Mouse (Mus musculus): Measurements from ENCODE around the gene Cracr2a. TPM values are rescaled to one million over a fixed set of nuclear protein-coding genes. Genes with fewer than 3 reads are reported as not detected.
A peak's percentile ranks its signal among the peaks of the same experiment; 100 is the strongest.

Cracr2a gene
- total and polyA plus RNA-seq, 2 experiments, result 0.07 to 0.09 TPM

DNA sequence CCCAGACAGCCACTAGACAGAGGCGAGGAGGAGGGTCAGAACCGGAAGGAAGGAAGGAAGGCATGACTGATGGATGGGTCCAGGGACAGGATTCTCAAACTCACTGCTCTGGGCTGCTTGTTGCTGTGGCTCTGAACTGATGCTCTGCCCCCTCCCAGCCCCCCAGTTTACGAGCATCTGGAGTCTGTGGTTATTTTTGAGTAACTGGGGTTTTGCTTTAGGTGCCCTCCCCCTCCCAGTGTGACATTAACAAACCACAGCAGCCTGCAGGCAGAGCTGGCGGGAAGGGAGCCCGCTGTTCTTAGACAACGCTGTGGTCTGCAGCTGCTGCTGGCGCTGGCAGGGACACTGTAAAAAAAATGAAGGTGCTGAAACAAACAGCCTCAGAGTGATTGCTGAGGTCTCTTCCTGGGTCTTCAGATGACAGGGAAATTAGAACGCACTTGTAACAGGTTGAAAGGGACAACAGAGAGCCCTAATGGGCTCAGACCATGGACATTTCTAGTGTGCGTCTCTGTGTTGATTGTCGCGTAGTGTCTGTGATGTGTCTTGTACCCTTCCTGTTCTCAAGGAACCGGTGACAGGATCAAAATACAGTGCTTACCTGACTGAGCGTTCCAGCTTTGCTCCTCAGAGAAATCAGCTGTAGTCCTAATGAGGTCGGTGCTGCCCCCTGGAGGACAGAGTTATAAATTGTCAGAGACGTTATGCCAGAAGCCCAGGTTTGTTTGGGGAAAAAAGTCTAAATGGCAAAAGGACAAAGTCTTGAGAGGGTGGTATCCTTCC is 21.4 kb downstream of the Cracr2a start:
- DNase-seq (ENCODE audit: extremely low read depth, low read depth, low spot score), result peak; percentile 38
- no peak overlapping the region for H3K27ac ChIP-seq (replicated peaks; ENCODE audit: insufficient read depth, low read depth, low read length)

DNA sequence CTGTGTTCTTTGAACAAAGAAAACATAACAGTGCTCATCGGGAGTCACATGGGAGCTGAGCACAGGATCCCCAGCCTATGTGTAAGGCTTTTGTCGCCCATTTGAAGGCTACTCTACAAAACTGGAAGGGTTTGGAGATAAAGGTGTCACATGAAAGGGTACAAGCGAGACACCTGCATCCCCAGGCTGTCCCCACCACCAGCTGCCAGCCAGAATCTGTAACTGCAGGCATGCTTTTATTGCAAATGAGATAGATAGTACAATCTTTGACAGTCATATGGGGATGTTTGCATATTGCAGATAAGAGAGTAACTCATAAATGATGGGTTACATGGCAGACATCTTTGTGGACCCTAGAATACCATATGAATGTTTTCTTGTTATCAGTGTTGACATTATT is 30.3 kb downstream of the Cracr2a start:
- Histone ChIP-seq H3K79me2 (ENCODE audit: control insufficient read depth, insufficient read depth, low read length) (no peaks in the 10 kb centered on the region), H3K36me3 (ENCODE audit: control insufficient read depth, insufficient read depth, low read length) (no peaks in the 10 kb centered on the region), H3K4me3 (ENCODE audit: insufficient read depth, low read depth, low read length) (no peak overlapping the region), H3K27ac (replicated peaks; ENCODE audit: insufficient read depth, low read depth, low read length) (no peak overlapping the region), H3K4me1 (ENCODE audit: control insufficient read depth, insufficient read depth, low read length) (no peaks in the 10 kb centered on the region), H3K27me3 (ENCODE audit: control insufficient read depth, insufficient read depth, low read length) (peaks cover 3% of the 10 kb centered on the region; the same call in 1 of the 2 replicates), H3K9ac (ENCODE audit: low read depth, low read length) (no peak overlapping the region)
- DNase-seq (ENCODE audit: extremely low read depth, low read depth, low spot score), result no peak
- WGBS, result 39% methylated on average over 3 of the region's 3 CpGs
- TF ChIP-seq CTCF (IDR thresholded peaks at IDR 0.05; ENCODE audit: low read depth, low read length) (no peak), POLR2A (IDR thresholded peaks at IDR 0.05; ENCODE audit: extremely low read depth, insufficient read depth, low read length) (no peak)

More for the DNA sequence above, 21.4 kb downstream of the Cracr2a start:
- no peaks in the 10 kb centered on the region for H3K36me3 ChIP-seq (ENCODE audit: control insufficient read depth, insufficient read depth, low read length)
- peak overlapping the region; percentile 49; the same call in 1 of the 2 replicates for H3K4me3 ChIP-seq (ENCODE audit: insufficient read depth, low read depth, low read length)
- 0 out of 2 replicates have a peak overlapping the region, but pooled peaks have one; percentile 49 for H3K9ac ChIP-seq (ENCODE audit: low read depth, low read length)
- TF ChIP-seq CTCF (IDR thresholded peaks at IDR 0.05; ENCODE audit: low read depth, low read length) (peak; percentile 44), POLR2A (IDR thresholded peaks at IDR 0.05; ENCODE audit: extremely low read depth, insufficient read depth, low read length) (no peak)
- peaks cover 7% of the 10 kb centered on the region; the same call in 1 of the 2 replicates for H3K27me3 ChIP-seq (ENCODE audit: control insufficient read depth, insufficient read depth, low read length)
- WGBS, result 13% methylated on average over 15 of the region's 15 CpGs
- no peaks in the 10 kb centered on the region for H3K79me2 ChIP-seq (ENCODE audit: control insufficient read depth, insufficient read depth, low read length)
- 0 out of 2 replicates have a peak, but pooled peaks cover 1% of the 10 kb centered on the region for H3K4me1 ChIP-seq (ENCODE audit: control insufficient read depth, insufficient read depth, low read length)

DNA sequence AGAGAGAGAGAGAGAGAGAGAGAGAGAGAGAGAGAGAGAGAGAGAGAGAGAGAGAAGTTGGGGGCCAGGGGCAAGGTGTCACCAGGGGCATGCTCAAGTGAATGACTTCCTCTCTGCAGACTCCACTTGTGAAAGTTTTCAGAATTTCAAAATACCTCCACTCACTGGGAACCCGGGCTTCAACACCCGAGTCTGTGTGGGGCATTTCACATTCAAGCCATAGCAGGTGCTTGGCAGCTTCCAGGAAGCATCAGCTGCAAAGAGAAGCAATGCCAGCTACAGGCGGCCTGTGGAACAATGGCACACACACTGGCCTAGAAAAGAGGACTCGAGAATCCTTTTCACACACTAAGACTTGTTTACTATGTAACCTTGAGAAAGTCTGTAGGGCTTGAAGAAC is 32.3 kb downstream of the Cracr2a start:
- WGBS, result 61% methylated on average over 4 of the region's 4 CpGs
- TF ChIP-seq CTCF (IDR thresholded peaks at IDR 0.05; ENCODE audit: low read depth, low read length) (no peak), POLR2A (IDR thresholded peaks at IDR 0.05; ENCODE audit: extremely low read depth, insufficient read depth, low read length) (no peak)
- no peak overlapping the region for H3K4me3 ChIP-seq (ENCODE audit: insufficient read depth, low read depth, low read length)

DNA sequence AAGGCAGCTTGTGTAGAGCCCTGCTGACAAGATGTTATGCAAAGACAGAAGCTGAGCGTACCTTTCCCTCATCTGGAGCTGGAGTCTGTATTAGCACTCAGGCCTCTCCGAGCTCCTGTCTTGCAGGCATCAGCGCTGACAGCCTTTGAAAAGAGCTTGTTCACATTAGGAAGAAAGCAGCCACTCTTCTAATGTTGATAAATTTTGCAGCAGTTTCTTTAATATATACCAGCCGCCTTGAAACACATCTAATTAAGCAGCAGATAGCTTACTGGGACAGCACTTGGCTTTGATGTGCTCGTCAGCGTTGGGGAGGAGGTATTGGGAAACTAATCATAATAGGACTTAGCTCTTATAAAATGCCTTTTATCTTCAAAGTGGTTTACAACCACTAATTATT is 38.1 kb downstream of the Cracr2a start:
- no peaks in the 10 kb centered on the region for H3K36me3 ChIP-seq (ENCODE audit: control insufficient read depth, insufficient read depth, low read length)
- no peaks in the 10 kb centered on the region for H3K79me2 ChIP-seq (ENCODE audit: control insufficient read depth, insufficient read depth, low read length)
- WGBS, result 81% methylated on average over 6 of the region's 6 CpGs
- H3K4me1 ChIP-seq (ENCODE audit: control insufficient read depth, insufficient read depth, low read length), result no peaks in the 10 kb centered on the region
- no peak for DNase-seq (ENCODE audit: extremely low read depth, low read depth, low spot score)
- no peak overlapping the region for H3K9ac ChIP-seq (ENCODE audit: low read depth, low read length)
- peaks cover 3% of the 10 kb centered on the region; the same call in 1 of the 2 replicates for H3K27me3 ChIP-seq (ENCODE audit: control insufficient read depth, insufficient read depth, low read length)
- no peak for TF ChIP-seq POLR2A (IDR thresholded peaks at IDR 0.05; ENCODE audit: extremely low read depth, insufficient read depth, low read length)
- TF ChIP-seq CTCF (IDR thresholded peaks at IDR 0.05; ENCODE audit: low read depth, low read length), result no peak
- no peak overlapping the region for H3K4me3 ChIP-seq (ENCODE audit: insufficient read depth, low read depth, low read length)
- no peak overlapping the region for H3K27ac ChIP-seq (replicated peaks; ENCODE audit: insufficient read depth, low read depth, low read length)

More for the DNA sequence above, 32.3 kb downstream of the Cracr2a start:
- H3K27ac ChIP-seq (replicated peaks; ENCODE audit: insufficient read depth, low read depth, low read length), result no peak overlapping the region
- no peaks in the 10 kb centered on the region for H3K79me2 ChIP-seq (ENCODE audit: control insufficient read depth, insufficient read depth, low read length)
- H3K9ac ChIP-seq (ENCODE audit: low read depth, low read length), result no peak overlapping the region
- H3K4me1 ChIP-seq (ENCODE audit: control insufficient read depth, insufficient read depth, low read length), result no peaks in the 10 kb centered on the region
- H3K36me3 ChIP-seq (ENCODE audit: control insufficient read depth, insufficient read depth, low read length), result no peaks in the 10 kb centered on the region
- H3K27me3 ChIP-seq (ENCODE audit: control insufficient read depth, insufficient read depth, low read length), result peaks cover 3% of the 10 kb centered on the region; the same call in 1 of the 2 replicates
- no peak for DNase-seq (ENCODE audit: extremely low read depth, low read depth, low spot score)

DNA sequence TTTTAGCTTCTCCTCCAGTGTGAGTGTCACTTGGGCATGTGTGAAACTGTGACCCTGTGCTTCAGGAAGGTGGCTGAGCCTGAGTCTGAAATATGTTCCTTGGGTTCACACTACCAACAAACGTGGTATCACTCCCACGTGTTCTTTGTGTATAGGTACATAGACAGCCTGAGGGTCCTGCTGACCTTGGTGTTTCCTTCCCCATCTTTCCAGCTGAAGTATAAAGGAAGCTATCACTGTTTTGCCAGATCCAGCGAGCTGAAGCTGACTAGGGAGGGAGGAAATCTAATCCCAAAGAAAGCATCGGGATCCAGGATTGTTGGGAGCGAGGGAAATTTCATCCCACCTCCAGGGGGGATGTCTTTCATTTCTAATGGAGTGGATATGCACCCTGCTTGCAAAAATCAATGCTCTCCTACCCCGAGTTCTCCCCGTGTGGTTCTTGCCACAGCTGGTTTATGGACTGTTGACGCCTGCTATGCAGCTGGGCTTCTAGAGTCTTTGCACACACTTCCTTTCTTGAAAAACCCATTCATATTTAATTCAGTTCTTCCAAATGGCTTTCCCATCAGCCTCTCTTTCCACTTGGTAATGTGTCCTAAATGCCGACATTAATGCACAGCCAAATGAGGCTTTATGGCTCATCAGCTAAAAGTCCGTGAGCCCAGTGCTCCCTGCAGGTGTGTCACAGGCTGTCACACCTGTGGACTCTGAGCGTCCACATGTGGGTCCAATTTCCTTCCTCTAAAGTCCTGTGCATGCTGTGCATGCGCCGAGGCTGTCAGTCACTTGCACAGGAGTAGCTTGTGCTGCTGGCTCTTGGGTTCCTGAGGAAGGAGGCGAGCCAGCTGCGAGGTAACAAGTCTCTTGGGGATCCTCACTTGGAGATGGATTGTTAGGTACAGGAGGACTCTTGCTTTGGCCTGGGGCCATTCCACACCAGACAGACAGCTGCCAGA is 44.2 kb downstream of the Cracr2a start:
- 77% methylated on average over 15 of the region's 15 CpGs for WGBS
- Histone ChIP-seq H3K4me1 (ENCODE audit: control insufficient read depth, insufficient read depth, low read length) (no peaks in the 10 kb centered on the region), H3K27ac (replicated peaks; ENCODE audit: insufficient read depth, low read depth, low read length) (no peak overlapping the region), H3K36me3 (ENCODE audit: control insufficient read depth, insufficient read depth, low read length) (no peaks in the 10 kb centered on the region), H3K27me3 (ENCODE audit: control insufficient read depth, insufficient read depth, low read length) (no peaks in the 10 kb centered on the region; the same call in 1 of the 2 replicates), H3K4me3 (ENCODE audit: insufficient read depth, low read depth, low read length) (no peak overlapping the region), H3K79me2 (ENCODE audit: control insufficient read depth, insufficient read depth, low read length) (no peaks in the 10 kb centered on the region), H3K9ac (ENCODE audit: low read depth, low read length) (no peak overlapping the region)
- DNase-seq (ENCODE audit: extremely low read depth, low read depth, low spot score), result no peak
- TF ChIP-seq POLR2A (IDR thresholded peaks at IDR 0.05; ENCODE audit: extremely low read depth, insufficient read depth, low read length), result no peak
- no peak for TF ChIP-seq CTCF (IDR thresholded peaks at IDR 0.05; ENCODE audit: low read depth, low read length)
